Mouse (Mus musculus): Measurements from ENCODE around the gene E2f6.

E2f6 gene

DNA sequence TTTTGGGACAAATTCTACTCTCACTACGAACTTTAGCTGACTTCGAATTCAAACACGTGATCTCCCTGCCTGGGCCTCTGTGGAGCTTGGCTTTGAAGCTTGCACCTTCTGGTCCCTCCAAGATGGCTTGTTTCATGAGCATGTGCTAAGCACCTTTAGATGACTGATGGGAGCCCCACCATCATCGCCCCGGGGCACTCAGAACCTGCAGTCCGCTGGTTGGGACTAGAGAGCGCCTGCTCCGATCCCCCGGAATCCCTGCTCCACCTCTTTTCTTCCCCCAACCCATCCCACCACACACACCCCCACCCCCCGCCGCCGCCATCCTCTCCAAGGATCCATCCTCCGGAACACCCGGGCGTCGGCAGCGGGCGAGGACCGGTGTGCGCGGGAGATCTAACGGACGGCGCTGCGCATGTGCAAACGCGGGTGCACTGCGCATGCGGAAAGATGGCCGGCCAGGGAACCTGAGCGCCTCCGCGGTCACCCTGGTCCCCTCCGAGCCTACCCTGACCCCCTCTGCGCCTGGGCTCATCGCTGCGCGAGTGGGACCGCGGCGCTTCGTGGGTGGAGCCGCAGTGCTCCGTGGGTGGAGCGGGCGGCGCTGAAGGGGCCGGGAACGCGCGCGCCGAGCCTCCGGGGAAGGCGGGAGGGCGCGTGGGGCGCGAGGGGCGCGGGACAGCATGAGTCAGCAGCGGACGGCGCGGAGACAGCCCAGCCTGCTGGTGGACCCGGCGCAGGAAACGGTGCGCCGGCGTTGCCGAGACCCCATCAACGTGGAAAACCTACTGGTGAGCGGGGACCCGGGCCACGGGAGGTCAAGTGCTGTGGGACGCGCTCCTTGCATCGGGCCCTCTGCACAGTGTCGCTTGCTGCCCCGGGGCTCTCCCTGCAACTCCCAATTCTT is at the start of gene E2f6:
E2f6 (plus strand) TSS at position 439 of the 907 bp plus-strand sequence.
- DNase-seq (ENCODE audit: low spot score in 2 of 2) = peak; percentile 68 to 69

DNA sequence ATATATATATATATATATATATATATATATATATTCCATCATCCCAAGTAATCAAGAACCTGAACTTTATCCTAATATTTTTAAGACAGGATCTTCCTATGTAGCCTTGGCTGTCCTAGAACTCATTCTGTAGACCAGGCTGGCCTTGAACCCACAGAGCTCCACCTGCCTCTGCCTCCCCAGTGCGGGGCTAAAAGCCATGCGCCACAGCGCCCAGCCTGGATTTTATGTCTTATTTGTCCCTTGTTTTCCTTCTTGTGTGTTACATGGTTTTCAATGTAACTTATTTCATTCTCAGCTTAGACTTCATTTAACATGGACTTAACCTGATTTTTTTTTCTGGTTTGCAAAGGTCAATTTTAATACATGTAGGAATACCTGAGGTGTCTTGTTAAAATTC is 49.3 kb upstream of the E2f6 start:
- DNase-seq (ENCODE audit: low spot score in 2 of 2) = no peak

DNA sequence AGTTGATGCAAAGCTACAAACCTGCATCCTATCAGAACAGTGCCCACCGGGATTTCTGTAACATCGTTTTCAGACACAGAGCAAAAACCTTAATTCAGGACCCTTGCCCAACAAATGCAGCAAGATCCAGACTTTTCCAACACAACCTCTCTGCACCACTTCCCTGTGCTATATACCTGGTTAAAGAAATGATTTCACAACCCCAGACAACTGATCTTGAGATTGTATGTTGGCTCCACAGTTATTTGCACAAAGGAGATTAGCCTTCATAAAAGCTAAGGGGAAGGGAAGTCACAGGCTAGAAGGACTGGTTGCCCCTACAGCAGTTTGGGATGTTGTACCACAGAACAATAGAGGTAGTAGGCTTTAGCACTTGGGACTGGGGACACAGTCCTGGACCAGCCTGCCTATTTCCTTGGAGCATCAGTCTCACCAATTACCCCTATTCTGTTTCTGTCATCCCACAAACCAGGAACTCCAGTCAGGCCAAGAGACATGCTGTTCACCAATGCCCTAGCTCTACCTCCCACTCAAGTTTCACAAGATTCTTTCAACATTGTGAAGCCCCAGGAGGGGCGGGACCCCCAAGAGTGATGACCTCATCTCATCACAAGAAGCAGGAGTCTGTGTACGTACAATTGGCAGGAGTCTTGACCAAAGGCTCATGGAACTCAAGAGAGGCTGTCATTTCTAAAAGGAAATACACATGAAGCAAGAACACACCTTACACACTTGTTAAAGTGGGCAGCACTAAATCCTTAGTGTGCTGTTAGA is 46.9 kb upstream of the E2f6 start:
- DNase-seq (ENCODE audit: low spot score in 2 of 2) = no peak

DNA sequence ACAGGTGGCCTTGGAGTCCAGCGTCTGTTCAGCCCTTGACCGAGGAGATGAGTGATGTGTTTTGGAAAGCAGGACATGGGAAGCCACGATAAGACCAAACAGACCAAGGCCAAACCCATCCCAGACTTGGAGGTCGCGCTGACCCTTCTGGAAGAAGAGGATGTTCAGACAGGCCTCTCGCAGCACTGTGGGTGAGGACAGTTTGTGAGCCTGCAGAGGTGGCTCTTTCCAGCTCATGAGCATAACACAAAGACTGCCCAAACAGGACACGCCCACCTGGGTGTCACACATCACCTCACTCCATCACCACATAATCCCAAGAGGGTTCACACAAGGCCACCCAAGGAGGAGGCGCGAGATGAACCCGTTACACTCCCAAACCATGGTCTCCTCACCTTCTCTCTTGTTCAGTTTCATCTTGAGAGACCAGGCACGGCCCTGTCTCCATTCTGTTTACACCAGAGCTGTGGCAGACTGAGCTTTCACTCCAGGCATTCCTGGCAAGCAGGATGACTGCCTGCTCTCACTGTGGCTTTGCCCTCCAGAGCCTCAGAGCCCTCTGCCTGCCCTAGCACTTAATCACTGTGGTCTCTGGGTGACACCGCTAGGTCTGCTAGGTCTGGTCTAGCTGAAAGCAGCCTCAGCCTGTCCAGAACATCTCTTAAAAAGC is 45.9 kb upstream of the E2f6 start:
- DNase-seq (ENCODE audit: low spot score in 2 of 2) = peak in 1 of 2 experiments; percentile 4

DNA sequence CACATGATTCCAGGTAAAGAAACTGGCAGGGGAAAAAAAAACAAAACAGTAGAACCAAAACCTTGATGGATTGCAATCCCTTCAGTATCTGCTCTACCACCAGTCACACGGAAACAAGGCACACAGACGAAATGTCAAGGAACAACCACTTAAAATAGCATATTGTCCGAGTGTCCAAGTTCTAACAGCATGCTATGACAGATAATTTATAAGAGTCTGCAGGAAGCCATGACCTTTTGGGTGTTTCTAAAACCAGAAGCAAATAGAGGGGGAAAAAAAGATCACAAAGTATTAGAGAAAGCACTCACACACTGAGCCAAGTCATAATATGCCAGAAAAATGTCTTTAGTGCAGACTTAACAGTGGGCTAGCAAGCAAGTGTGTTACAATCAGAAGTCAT is 42.5 kb upstream of the E2f6 start:
- DNase-seq (ENCODE audit: low spot score in 2 of 2) = no peak

DNA sequence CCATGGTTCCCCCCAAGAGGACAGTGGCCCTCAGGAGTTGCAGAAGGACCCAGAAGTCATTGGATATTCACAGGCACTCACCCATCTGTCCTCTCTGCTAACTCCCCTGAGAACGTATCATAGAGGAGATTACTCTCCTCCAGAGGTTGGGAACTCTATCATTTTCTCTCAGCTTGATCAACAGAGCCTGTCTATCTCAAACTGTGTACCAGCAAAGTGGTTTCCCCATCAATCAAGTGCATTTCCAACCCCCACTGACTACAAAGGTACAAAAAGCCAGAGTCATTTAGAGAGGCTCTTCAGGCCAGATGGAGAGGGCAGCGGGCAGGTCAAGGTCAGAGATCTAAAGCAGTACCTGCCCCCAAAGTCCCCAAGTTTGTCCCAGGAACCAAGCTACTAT is 42.1 kb upstream of the E2f6 start:
- no peak for DNase-seq (ENCODE audit: low spot score in 2 of 2)

DNA sequence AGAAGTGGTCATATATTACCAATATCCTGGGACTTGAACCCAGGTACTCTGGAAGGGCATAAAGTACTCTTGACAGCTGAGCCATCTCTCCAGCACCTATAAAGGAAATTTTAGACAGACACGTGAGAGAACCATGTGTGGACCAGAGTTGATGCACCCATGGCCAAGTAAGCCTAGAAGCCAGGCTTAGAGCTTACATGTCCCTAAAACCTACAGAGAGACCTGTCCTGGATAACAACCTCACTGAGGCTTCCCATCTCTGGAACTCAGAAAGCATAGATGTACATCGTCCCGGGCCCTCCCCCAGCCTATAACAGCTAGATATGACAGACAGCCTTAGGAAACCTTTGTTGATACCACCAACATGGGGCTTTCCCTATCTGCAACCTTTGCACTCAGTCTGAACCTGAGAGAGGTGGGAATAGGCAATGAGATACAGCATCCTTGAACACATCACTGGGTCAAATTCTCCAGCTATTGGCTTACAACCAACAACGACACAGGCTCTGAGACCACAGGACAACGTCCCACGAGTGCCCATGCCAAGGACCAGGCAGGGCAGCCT is 41.1 kb upstream of the E2f6 start:
- no peak for DNase-seq (ENCODE audit: low spot score in 2 of 2)

DNA sequence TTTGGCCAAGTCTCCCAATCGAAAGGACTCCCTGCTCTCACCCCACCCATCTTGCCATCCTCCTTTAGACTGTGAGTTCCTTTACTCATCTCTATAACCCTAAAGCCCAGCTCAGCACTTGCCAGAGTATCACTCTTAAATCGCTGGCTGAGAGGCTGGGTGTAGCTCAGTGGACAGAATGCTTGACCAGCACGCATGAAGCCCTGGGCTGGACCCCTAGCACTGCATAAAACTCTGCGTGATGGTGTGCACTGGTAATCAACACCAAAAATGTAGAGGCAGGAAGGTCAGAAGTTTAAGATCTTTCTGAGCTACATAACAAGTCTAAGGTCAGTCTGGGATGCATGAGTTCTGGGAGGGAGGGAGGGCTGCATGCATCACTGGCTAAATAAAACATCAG is 36.2 kb upstream of the E2f6 start:
- DNase-seq (ENCODE audit: low spot score in 2 of 2) = no peak

DNA sequence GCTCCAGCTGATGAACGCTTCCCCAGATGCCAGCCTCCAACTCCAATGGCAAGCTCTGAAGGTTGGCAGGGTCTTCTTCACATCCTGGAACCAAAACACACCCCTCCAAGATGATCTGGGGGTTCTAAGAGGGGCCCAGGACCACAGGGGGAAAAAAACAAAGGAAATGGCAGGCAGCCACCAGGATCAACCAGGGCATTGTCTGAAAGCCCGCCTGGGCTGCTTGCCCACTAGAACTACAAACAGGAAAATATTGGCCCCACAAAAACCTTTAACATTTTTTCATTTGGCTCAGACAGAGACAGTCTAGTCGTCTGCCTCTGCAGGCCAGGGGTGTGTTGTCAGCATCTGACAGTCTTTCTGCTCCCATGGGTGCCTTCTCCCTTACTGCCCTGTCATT is 35.4 kb upstream of the E2f6 start:
- DNase-seq (ENCODE audit: low spot score in 2 of 2) = no peak

DNA sequence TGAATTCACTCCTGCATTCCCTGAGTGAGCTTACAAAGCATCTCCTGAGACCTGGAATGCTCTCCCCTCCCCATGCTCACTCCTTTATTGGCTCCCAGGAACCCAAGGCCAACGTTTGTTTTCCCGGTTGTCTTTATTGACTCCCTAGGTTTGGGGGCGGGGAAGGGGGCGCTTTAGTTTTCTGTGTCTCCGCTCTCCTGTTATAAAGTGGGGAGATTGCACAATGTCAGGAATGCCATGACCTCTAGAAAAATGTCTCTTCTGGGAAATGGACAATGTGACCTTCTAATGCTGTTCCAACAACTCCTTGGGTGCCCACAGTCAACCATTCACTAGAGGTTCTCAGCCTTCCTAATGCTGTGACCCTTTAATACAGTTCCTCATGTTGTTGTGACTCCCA is 32.2 kb upstream of the E2f6 start:
- no peak for DNase-seq (ENCODE audit: low spot score in 2 of 2)

DNA sequence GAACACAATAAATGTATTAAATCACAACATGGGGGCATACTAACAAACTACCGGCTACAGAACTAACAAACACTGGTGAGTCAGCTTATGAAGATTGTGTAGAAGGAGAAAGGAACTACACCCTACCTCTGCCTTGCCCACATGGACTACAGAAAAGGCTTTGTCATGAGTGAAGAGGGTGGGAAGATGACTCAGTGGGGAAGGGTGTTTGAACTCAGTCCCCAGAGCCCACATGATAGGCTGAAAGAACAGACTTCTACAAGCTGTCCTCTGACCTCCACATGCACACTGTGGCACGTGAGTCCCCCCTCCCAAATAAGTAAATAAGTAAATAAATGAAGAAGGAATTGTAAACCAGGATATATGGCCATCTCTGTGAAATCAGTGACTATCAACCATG is 31.6 kb upstream of the E2f6 start:
- DNase-seq (ENCODE audit: low spot score in 2 of 2) = no peak

DNA sequence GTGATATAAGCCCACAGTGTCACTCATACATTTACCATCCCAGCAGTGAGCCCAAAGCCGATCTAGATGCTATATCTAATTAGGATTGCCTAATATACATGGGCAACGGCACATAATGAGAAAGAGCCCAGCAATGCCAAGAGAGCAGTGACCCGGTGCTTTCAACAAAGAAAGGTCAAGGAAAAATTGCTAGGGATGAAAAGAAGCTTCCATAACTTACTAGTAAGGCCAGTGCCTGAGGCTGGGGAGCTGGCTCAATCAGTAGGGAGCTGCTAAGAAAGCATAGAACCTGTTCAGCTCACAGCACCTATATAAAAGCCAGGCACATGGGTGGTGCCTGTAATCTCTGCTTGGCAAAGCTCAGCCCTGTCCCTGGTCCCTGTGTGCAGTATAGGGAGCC is 30.4 kb upstream of the E2f6 start:
- DNase-seq (ENCODE audit: low spot score in 2 of 2) = no peak

DNA sequence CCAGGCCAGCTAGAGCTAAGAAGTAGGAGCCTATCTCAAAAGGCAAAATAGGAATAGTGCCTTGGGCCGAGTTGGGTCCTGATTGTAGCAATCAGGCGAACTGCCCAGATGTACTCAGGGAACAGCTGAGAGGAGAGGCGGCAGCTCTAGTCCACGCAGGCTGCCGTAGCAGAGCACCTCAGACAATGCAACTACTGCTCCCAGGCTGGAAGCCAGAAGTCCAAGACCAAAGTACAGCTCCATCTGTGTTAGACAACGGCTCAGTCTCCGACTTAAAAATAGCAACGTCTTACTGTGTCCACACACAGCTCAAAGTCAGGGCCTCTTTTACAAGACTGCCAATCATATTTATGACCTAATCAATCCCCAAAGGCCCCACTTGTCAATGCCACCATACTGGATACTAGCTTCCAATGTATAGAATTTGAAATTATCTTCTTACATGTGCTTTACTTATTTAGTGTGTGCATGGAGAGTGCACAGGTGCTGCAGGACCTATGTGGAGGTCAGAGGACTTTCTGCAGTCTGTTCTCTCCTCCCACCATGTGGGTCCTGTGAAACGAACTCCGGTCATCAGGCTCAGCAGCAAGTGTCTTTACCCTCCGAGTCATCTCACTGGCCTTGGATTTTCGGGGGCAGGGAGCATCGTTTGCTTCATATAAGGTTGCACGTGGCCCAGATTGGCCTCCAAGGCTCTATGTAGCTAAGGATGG is 29.6 kb upstream of the E2f6 start:
- no peak for DNase-seq (ENCODE audit: low spot score in 2 of 2)

DNA sequence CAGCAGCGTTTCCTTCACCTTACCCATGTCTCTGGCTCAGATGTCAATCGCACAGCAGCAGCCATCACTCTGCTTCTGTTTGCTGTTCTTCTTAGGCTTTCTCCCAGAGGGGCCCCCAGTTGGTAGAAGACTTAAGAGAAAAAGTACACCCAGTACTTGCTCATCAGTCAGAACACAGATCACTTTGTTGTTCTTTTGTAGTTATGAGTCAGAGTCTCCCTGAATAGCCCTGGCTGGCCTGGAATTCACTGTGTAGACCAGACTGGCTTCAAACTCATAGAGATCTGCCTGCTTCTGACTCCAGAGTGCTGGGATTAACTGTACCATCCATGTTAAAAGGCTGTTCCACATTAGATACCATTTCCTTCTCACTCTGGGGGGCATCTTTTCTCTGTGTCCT is 22.2 kb upstream of the E2f6 start:
- DNase-seq (ENCODE audit: low spot score in 2 of 2) = no peak

DNA sequence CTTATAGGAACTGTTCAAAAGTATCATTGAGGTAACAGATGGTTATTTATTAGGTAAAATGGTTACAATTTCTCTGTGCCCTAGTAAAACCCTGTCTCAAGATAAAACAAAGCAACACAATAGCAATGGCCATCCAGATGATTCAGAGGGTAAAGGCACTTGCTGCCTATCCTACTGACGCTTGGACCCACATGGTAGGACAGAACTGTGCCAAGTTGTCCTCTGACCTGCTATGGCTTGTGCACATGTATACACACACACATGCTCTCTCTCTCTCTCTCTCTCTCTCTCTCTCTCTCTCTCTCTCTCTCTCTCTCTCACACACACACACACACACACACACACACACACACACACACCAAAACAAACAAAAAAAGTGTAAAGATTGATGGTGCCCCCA is 21.6 kb upstream of the E2f6 start:
- DNase-seq (ENCODE audit: low spot score in 2 of 2) = no peak

DNA sequence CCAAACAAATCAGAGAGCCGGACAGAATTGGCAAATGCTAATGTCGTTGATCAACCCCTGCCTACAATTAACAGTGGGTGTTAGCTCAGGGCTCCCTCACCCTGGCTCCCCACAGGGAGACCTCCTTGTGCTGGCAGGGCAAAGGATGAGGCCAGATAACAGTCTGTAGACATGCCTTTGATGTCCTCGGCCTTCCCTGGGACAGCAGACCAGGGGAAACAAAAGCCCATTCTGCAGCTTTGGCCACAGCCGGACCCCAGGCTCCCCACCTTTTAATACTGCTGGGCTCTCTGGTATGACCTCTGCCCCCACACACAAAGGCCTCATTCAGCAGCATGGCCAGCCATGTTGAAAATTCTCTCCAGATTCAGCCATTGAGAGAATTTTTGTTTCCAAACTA is 21.0 kb upstream of the E2f6 start:
- no peak for DNase-seq (ENCODE audit: low spot score in 2 of 2)

DNA sequence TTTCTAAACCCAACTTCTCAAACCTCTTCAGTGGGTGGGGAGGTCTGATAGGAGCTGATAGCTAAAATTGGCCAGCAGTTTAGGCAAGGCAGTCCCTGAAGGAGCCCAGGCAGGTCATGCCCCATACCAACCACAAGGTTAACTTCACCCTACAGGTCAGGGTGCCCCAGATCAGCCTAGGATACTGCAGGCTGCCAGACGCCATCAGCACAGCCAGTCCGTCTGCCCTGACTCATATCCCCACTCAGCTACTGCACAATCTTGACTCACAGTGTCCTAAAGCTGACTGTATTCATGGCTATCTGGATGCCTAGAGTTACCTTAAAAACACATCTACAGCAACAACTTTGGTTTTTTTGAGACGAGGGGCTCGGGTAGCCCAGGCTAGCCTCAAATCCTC is 20.3 kb upstream of the E2f6 start:
- DNase-seq (ENCODE audit: low spot score in 2 of 2) = no peak

DNA sequence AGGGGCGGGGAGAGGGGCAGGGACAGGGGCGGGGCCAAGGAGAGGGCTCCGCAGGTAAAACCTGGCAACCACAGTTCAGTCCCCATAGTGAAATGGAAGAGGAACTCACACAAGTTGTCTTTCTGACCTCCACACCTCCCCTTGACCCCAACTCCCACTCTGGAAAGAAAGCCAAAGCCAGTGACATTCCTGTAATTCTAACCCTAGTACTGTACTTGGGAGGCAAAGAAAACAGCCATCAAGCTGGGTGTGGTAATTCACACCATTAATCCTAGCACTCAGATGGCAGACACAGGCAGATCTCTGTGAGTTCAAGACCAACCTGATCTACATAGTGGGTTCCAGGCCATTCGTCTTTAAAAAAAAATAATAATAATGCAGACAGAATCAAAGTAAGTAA is 17.4 kb upstream of the E2f6 start:
- no peak for DNase-seq (ENCODE audit: low spot score in 2 of 2)

DNA sequence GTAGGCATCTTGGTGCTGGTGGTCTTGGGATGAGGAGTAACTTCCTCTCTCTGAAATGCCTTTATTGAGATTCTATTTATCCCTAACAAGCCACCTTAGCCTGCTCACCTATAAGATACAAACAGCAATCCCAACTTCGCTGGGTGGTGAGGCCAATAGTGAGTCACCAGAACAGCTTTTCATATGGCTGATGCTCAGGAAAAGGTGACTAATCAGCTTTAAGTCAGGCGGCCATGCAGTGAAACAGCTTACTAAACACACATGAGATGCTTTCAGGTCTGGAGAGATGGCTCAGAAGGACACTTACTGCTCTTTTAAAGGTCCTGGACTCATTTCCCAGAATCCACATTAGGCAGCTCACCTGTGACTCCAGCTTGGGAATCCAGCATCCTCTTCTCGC is 15.0 kb upstream of the E2f6 start:
- DNase-seq (ENCODE audit: low spot score in 2 of 2) = no peak

DNA sequence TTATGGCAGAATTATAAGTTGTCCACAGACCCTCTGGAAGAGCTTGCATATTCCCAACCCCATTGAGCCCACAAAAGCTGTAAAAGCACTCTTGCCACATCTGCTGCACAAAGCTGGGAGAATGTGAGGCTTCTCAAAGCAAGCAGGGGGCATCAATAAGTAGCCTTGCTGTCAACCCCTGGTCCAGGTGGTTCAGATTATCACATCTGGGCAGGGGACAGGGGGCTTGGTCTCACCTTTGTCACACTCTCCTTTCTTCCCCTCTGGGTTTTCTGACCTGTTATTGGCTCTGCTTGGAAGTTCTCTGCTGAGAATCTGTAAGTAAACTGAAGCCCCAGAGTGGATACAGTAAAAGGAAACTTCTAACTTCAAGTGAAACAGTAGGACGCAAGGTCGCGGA is 11.9 kb upstream of the E2f6 start:
- no peak for DNase-seq (ENCODE audit: low spot score in 2 of 2)

DNA sequence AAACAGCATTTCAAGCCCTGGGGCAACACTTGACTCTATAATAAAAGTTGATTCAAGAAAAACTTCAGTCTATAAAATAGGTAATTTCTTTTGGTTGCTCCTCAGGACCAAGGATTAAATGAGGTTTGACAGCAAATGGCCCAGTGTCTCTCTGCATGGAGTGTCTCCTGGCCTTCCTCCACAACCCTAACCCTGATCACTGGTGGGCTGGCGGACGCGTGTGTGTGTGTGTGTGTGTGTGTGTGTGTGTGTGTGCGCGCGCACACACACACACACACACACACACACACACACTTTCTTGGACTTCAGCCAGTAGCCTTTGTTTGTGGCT is 10.9 kb upstream of the E2f6 start:
- no peak for DNase-seq (ENCODE audit: low spot score in 2 of 2)

Data from spleen, postnatal 36 days (tissue).